Mouse (Mus musculus) heart, embryonic 10.5 days (tissue): ENCODE measurements at regions not wholly inside any gene's neighbourhood (a gene's known extent, or its start where the extent isn't known, plus 50 kb on each side); places are given as distances from the start of the nearest gene placed in this dataset.
"Not testable (repeated sequence)": the region's sequence is repeated elsewhere in the genome, so short reads cannot be mapped to it uniquely, and the experiment has no call there.

Experiments
- DNase-seq: peaks from one replicate; pipeline ENCODE4 v3.0.0-alpha.2; 2017; ENCODE audit warnings: low spot score
- H3K27ac ChIP-seq: fragments of 300-500 bp; sonication (generic); 2 replicates; pipeline ENCODE4 v1.5.1; 2016; ENCODE audit warnings: mild to moderate bottlenecking
- H3K27me3 ChIP-seq: fragments of 300-500 bp; sonication (generic); 2 replicates; pipeline ENCODE4 v1.6.1; 2016; ENCODE audit warnings: mild to moderate bottlenecking; ENCODE audit not compliant: poor library complexity, insufficient read depth, severe bottlenecking
- H3K36me3 ChIP-seq: fragments of 300-500 bp; sonication (generic); 2 replicates; pipeline ENCODE4 v1.6.1; 2016; ENCODE audit warnings: mild to moderate bottlenecking, moderate library complexity
- H3K4me1 ChIP-seq: fragments of 300-500 bp; sonication (generic); 2 replicates; pipeline ENCODE4 v1.6.1; 2016; ENCODE audit warnings: mild to moderate bottlenecking
- H3K4me3 ChIP-seq: fragments of 300-500 bp; sonication (generic); 2 replicates; pipeline ENCODE4 v1.5.1; 2016; ENCODE audit warnings: mild to moderate bottlenecking, moderate library complexity
- H3K9me3 ChIP-seq: fragments of 300-500 bp; sonication (generic); 2 replicates; pipeline ENCODE4 v1.6.1; 2016; ENCODE audit warnings: mild to moderate bottlenecking, moderate library complexity
- WGBS: fragments of 180-500 bp; shearing (Covaris S2); methylation state at CpG from one replicate; pipeline ENCODE4 v1.1.7; 2016; 5-methylcytosine and 5-hydroxymethylcytosine counted together

GRCm38 (mm10) chr16:31538606-31539005 is 116.5 kb downstream of the Bdh1 start:
- peaks cover 28% of the 10 kb centered on the region for H3K4me1 ChIP-seq
- no peaks in the 10 kb centered on the region for H3K9me3 ChIP-seq
- H3K36me3 ChIP-seq: no peaks in the 10 kb centered on the region
- 71% methylated on average over 3 of the region's 3 CpGs for WGBS
- H3K4me3 ChIP-seq: no peak overlapping the region
- H3K27me3 ChIP-seq: peaks cover under 1% of the 10 kb centered on the region; the same call in 1 of the 2 replicates
- no peak for DNase-seq
- no peak overlapping the region for H3K27ac ChIP-seq

- no peak overlapping the region for H3K27ac ChIP-seq
- H3K9me3 ChIP-seq: no peaks in the 10 kb centered on the region
- no peak overlapping the region for H3K4me3 ChIP-seq
- peaks cover 20% of the 10 kb centered on the region for H3K4me1 ChIP-seq
- peaks cover 25% of the 10 kb centered on the region for H3K27me3 ChIP-seq
- no peaks in the 10 kb centered on the region for H3K36me3 ChIP-seq
- DNase-seq: no peak
- 60% methylated on average over 10 of the region's 10 CpGs for whole genome bisulfite sequencing
Observed at GRCm38 (mm10) chr16:31543499-31544170, 119.6 kb upstream of the Dlg1 start.

GRCm38 (mm10) chr16:31546062-31546827 is 117.0 kb upstream of the Dlg1 start:
- DNase-seq: no peak
- Histone ChIP-seq H3K27me3 (peaks cover 25% of the 10 kb centered on the region), H3K4me3 (peak overlapping the region; percentile 55), H3K9me3 (no peaks in the 10 kb centered on the region), H3K27ac (peak overlapping the region; percentile 81), H3K36me3 (no peaks in the 10 kb centered on the region), H3K4me1 (peaks cover 28% of the 10 kb centered on the region)
- 2% methylated on average over 18 of the region's 18 CpGs for WGBS

GRCm38 (mm10) chr16:31546828-31547224 is 116.4 kb upstream of the Dlg1 start:
- Histone ChIP-seq H3K4me3 (peak overlapping the region; percentile 55; the same call in 1 of the 2 replicates), H3K27me3 (peaks cover 25% of the 10 kb centered on the region), H3K9me3 (no peaks in the 10 kb centered on the region), H3K36me3 (no peaks in the 10 kb centered on the region), H3K27ac (no peak overlapping the region), H3K4me1 (peaks cover 34% of the 10 kb centered on the region)
- DNase-seq: no peak
- 0% methylated on average over 2 of the region's 2 CpGs for WGBS

GRCm38 (mm10) chr16:31547391-31547790 is 115.9 kb upstream of the Dlg1 start:
- DNase-seq: no peak
- peaks cover 25% of the 10 kb centered on the region for H3K27me3 ChIP-seq
- no peak overlapping the region for H3K27ac ChIP-seq
- 67% methylated on average over 10 of the region's 10 CpGs for WGBS
- H3K4me1 ChIP-seq: peaks cover 39% of the 10 kb centered on the region
- H3K36me3 ChIP-seq: no peaks in the 10 kb centered on the region
- no peak overlapping the region for H3K4me3 ChIP-seq
- H3K9me3 ChIP-seq: no peaks in the 10 kb centered on the region

GRCm38 (mm10) chr16:31549975-31550374 is 113.3 kb upstream of the Dlg1 start:
- Histone ChIP-seq H3K4me3 (no peak overlapping the region), H3K4me1 (peaks cover 36% of the 10 kb centered on the region), H3K36me3 (no peaks in the 10 kb centered on the region), H3K27me3 (peaks cover 10% of the 10 kb centered on the region), H3K9me3 (no peaks in the 10 kb centered on the region), H3K27ac (no peak overlapping the region)
- 41% methylated on average over 5 of the region's 5 CpGs for WGBS
- DNase-seq: no peak

- not testable (repeated sequence) for H3K4me3 ChIP-seq, H3K36me3 ChIP-seq, H3K27me3 ChIP-seq, H3K27ac ChIP-seq, H3K9me3 ChIP-seq, DNase-seq
- H3K4me1 ChIP-seq: peaks cover 33% of the 10 kb centered on the region
- 88% methylated on average over 2 of the region's 2 CpGs for WGBS
Observed at GRCm38 (mm10) chr16:31550539-31550938, 112.7 kb upstream of the Dlg1 start.

- no peak for DNase-seq
- Histone ChIP-seq H3K27me3 (no peaks in the 10 kb centered on the region), H3K36me3 (no peaks in the 10 kb centered on the region), H3K27ac (peak overlapping the region; percentile 7), H3K9me3 (no peaks in the 10 kb centered on the region), H3K4me1 (peaks cover 22% of the 10 kb centered on the region), H3K4me3 (no peak overlapping the region)
- 43% methylated on average over 11 of the region's 11 CpGs for WGBS
Observed at GRCm38 (mm10) chr16:31551416-31552151, 111.7 kb upstream of the Dlg1 start.

GRCm38 (mm10) chr16:31553361-31554146 is 109.7 kb upstream of the Dlg1 start:
- Histone ChIP-seq H3K27me3 (no peaks in the 10 kb centered on the region), H3K4me1 (peaks cover 19% of the 10 kb centered on the region), H3K4me3 (no peak overlapping the region), H3K27ac (no peak overlapping the region), H3K9me3 (no peaks in the 10 kb centered on the region), H3K36me3 (no peaks in the 10 kb centered on the region)
- 69% methylated on average over 8 of the region's 8 CpGs for whole genome bisulfite sequencing
- no peak for DNase-seq

- DNase-seq: no peak
- Histone ChIP-seq H3K9me3 (no peaks in the 10 kb centered on the region), H3K4me3 (no peak overlapping the region)
Observed at GRCm38 (mm10) chr16:31560426-31560825, 102.8 kb upstream of the Dlg1 start.

GRCm38 (mm10) chr16:31564926-31565325 is 98.3 kb upstream of the Dlg1 start:
- Histone ChIP-seq H3K4me1 (no peaks in the 10 kb centered on the region), H3K9me3 (no peaks in the 10 kb centered on the region), H3K27me3 (no peaks in the 10 kb centered on the region), H3K27ac (no peak overlapping the region), H3K4me3 (no peak overlapping the region), H3K36me3 (no peaks in the 10 kb centered on the region)
- 90% methylated on average over 5 of the region's 5 CpGs for WGBS
- no peak for DNase-seq

More at GRCm38 (mm10) chr16:31560426-31560825, 102.8 kb upstream of the Dlg1 start:
- H3K27ac ChIP-seq: no peak overlapping the region
- H3K27me3 ChIP-seq: no peaks in the 10 kb centered on the region
- H3K4me1 ChIP-seq: no peaks in the 10 kb centered on the region
- no peaks in the 10 kb centered on the region for H3K36me3 ChIP-seq

GRCm38 (mm10) chr16:31568316-31568715 is 94.9 kb upstream of the Dlg1 start:
- 85% methylated on average over 6 of the region's 6 CpGs for WGBS
- Histone ChIP-seq H3K4me3 (no peak overlapping the region), H3K27ac (no peak overlapping the region), H3K27me3 (no peaks in the 10 kb centered on the region), H3K9me3 (no peaks in the 10 kb centered on the region), H3K36me3 (no peaks in the 10 kb centered on the region), H3K4me1 (no peaks in the 10 kb centered on the region)
- peak; percentile 66 for DNase-seq
